Mouse (Mus musculus) frontal cortex, postnatal 36 days (tissue): ENCODE data around the gene Gch1.
"Not testable (repeated sequence)": the region's sequence is repeated elsewhere in the genome, so short reads cannot be mapped to it uniquely, and the experiment has no call there.

Source experiments
- DNase-seq, 2 experiments: peaks; one replicate each; pipeline ENCODE4 v3.0.0; 2022; ENCODE audit warnings: low spot score in 2 of 2

Gene Gch1

GRCm38 (mm10) chr14:47165741-47166140 is 23.5 kb downstream of the Gch1 start:
- no peak for DNase-seq

GRCm38 (mm10) chr14:47165117-47165516 is 24.1 kb downstream of the Gch1 start:
- no peak for DNase-seq

GRCm38 (mm10) chr14:47161921-47162427 is 27.2 kb downstream of the Gch1 start:
- no peak for DNase-seq

GRCm38 (mm10) chr14:47160051-47160640 is 29.1 kb downstream of the Gch1 start:
- DNase-seq = no peak

GRCm38 (mm10) chr14:47154303-47154702 is 34.9 kb downstream of the Gch1 start:
- no peak for DNase-seq

DNA sequence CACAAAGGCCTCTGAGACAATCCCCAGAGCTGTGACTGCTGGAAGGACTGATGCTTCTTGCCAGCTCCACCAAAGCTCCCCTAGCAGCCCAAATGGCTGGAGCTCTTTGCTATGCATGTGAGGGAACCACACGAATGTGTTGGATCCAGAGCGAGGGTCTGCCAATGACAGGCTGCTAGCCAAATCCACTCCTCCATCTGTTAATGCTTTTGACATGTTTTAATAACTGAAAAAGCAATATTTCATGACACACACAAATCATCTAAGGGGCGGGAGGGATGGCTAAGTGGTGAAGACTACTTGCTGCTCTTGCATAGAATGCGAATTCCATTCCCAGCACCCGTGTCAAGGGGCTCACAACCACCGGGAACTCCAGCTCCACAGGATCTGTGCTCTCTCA is 37.9 kb downstream of the Gch1 start:
- no peak for DNase-seq

DNA sequence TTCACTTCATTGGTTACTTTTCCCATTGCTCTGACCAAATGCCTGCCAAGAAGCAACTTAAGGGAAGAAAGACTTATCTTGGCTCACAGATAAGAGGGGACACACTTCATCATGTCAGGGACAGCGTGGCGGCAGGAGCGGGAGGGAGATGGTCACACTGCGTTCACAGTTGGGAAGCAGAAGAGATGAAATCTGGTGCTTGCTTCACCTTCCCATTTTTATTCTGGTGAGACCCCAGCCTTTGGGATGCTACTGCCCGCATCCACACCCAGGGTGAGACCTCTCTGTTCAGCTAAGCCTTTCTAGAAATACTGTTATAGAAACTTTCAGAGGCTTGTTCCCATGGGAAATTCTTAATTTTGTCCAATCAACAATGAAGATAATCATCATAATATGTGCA is 44.9 kb downstream of the Gch1 start:
- no peak for DNase-seq

DNA sequence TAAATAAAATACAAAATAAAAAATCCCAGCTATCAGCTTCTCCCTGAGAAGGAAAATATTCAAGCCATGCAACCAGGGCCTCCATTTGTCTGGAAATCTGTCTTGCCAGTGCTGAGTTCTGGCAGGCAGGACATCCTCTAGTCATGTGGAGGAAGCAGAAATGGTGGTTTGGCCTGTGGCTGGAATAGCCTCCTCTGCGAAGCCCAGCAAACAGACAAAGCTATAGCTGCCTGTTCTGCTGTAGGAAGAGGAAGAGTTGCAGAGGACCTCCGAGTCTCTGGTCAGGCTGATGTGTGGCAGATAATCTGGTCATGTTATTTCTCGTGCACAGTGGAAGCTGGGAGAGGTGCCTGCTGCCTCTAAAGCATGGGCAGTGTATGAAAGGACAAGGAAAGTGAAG is 50.4 kb downstream of the Gch1 start:
- DNase-seq = no peak

GRCm38 (mm10) chr14:47136637-47137036 is 52.6 kb downstream of the Gch1 start:
- DNase-seq = no peak

- DNase-seq = no peak
Measured at GRCm38 (mm10) chr14:47133948-47134347, 55.3 kb downstream of the Gch1 start.

- DNase-seq = no peak
Measured at GRCm38 (mm10) chr14:47127987-47128386, 61.2 kb downstream of the Gch1 start.

- DNase-seq = no peak
Measured at GRCm38 (mm10) chr14:47117522-47117921, 71.7 kb downstream of the Gch1 start.

GRCm38 (mm10) chr14:47116062-47116762 is 73.0 kb downstream of the Gch1 start:
- DNase-seq = no peak

DNA sequence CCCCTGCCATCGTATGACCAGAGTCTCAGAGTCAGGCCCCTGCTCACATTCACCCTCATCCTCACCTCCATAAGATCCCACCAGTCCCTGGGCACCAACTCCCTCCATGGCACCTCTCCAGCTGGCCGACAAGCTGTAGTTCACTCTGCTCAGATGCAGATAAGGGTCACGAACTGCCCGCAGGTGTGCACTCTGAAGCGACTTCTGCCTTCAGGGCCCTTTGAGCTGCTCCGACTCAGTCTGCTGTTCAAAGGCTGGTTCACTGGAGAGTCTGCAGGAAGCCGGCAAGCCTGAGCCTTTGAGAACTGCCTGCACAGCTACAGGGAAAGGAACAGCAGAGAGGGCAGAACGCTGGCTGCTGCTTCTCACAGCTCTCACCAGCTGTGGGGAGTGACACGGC is 74.1 kb downstream of the Gch1 start:
- DNase-seq = no peak

DNA sequence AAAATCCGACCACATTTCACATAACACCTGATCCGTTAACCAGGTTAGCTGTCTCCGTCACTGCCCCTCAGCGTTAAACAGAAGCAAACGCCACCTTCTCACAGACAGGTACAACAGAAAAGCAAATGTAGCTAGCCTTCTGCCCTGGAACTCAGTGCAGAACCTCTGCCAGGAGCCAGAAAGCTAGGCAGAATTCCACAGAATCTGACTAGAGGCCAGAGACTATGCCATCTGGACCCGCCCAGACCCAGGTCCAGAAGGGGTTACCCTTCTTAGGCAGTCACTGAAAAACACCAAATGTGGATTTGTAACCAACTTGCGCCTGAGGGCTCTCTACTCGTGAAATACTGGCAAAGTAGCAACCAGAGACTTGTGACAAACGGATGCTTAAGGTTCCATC is 77.9 kb downstream of the Gch1 start:
- no peak for DNase-seq

- DNase-seq = not testable (repeated sequence)
Measured at GRCm38 (mm10) chr14:47110391-47110790, 78.8 kb downstream of the Gch1 start.

- no peak for DNase-seq
Measured at GRCm38 (mm10) chr14:47107461-47107860, 81.8 kb downstream of the Gch1 start.

- DNase-seq = no peak
Measured at GRCm38 (mm10) chr14:47105755-47106154, 83.5 kb downstream of the Gch1 start.

- DNase-seq = no peak
Measured at GRCm38 (mm10) chr14:47105174-47105557, 84.0 kb downstream of the Gch1 start.

- DNase-seq = no peak
Measured at GRCm38 (mm10) chr14:47104246-47105173, 84.7 kb downstream of the Gch1 start.
